Mouse (Mus musculus) G1E (cell line): ENCODE measurements around the gene Majin.

Experiments
- CTCF ChIP-seq: IDR thresholded peaks from 2 replicates; pipeline ENCODE4 v1.5.1; 2012; ENCODE audit warnings: low read depth, low read length, inconsistent platforms, mixed read lengths
- GATA1 ChIP-seq: IDR thresholded peaks from 2 replicates; pipeline ENCODE4 v1.6.1; 2012; ENCODE audit warnings: borderline replicate concordance, low read length, inconsistent platforms, mixed read lengths
- GATA2 ChIP-seq: IDR thresholded peaks from 2 replicates; pipeline ENCODE4 v1.6.1; 2012; ENCODE audit warnings: low read depth, low read length, inconsistent platforms, borderline replicate concordance
- TAL1 ChIP-seq: conservative IDR thresholded peaks from 2 replicates; pipeline ENCODE4 v1.6.1; 2012; ENCODE audit warnings: low read depth, low read length, inconsistent platforms, mixed read lengths

DNA sequence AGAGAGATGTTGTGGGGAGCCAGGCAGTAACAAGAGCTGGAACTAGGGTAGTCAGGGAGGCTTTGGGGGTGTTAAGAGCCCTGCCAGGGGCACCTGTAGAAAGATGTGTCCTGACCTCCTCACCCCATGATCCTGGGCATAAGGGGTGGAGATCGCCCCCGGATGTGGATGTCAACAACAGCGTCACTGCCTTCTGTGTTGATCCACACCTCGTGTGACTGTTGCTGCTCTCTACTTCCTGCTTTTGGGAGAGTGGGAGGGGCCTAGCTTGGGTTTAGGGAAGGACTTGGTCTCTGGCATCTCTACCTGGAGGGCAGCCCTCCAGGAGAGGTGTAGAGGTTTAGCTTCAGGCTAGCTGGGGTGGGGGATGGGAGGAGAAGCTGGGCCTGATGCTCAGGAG is 58.1 kb downstream of the Majin start:
- TF ChIP-seq CTCF, result no peak
- no peak for TF ChIP-seq TAL1
- no peak for TF ChIP-seq GATA2
- no peak for TF ChIP-seq GATA1
